Mouse (Mus musculus): Measurements from ENCODE around the gene Macf1.

The Macf1 gene

DNA sequence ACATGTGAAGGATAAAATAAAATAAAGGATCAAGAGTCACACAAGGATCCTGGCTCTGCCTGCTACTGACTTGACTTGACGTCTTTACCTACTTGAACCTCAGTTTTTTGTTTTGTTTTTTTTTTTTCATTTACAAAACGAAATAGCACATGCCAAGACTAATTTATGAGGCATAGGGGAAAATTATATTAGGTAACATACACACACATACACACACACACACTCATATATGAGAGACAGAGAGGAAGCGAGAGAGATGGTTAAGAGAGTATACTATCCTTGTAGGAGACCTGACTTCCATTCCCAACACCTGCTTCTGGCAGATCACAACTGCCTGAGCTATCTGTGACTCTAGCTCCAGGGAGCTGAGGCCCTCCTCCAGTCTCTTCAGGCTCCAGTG lies at the start of gene Macf1:
TSS of gene Macf1 (minus strand) at position 101 of the 400 bp plus-strand sequence.
- DNase-seq (ENCODE audit: low spot score in 2 of 2), result no peak

DNA sequence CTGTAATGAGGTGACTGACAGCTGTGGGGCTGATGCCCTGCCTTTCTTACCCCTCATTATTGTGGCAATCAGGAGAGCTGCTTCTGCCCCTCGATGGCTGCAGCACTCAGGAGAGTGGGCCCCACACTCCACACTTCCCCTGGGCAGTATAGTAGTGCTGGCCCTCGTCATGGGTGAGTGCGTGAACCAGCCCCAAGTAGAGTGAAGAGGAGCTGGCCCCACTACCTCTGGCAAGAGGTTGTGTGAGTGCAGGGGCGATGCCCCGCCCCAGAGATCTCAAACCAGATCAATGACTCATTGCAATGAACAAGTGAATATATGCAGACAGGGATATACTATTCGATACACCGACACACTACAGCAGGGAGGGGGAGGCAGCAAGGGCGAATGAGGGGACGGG lies 49.4 kb upstream of the Macf1 start:
- no peak for DNase-seq (ENCODE audit: low spot score in 2 of 2)

DNA sequence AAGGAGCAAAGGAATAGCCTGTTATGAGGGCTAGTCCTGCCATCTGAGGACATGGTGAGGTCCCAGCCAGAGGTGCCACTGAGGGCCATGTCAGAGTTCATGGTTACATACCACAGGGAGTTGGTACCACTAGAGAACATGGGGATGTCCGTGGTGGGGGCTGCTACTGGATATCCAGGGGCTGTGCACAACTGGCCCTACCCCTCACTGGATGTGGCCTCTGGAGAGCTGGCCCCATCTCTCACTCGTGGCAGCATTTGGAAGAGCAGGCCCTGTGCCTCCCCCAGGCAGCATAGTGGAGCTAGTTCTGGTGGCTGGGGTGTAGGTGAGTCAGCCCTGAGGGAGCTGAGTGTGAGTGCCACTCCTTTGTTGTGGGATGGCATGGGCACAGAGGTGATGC lies 48.8 kb upstream of the Macf1 start:
- no peak for DNase-seq (ENCODE audit: low spot score in 2 of 2)

DNA sequence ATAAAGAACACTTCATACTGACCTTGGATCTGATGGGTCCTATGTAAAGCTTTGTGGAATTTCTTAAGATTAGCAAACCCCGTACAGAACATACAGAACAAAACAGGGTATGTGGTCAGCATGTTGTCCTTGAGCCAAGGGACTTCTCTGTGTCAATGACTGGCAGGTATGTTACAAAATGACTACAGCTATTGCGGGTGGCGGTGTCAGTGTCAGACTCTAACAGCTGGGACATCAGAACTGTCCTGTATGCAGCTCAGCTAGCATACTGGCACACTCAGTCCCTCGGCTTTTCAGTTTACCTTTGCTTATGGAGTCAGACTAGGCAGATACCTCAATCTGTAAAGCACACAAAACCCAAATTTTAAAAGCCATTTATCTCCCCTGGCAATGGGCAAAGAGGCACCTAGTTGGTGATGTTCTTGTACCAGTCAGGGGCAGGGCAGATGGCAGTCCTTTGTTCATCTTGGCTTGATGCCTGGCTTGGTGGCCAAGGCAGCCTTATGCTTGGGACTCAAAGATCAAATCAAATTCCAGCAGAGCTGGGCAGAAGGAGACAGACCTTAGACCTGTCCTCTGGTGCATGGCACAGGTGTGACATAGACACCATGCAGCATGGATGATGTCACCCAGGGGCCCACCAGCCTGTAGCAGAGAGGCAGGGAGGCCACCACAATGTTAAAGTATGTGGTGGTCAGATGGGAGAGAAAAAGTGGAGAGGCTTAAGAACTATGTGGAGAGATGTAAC lies 48.2 kb upstream of the Macf1 start:
- no peak for DNase-seq (ENCODE audit: low spot score in 2 of 2)

DNA sequence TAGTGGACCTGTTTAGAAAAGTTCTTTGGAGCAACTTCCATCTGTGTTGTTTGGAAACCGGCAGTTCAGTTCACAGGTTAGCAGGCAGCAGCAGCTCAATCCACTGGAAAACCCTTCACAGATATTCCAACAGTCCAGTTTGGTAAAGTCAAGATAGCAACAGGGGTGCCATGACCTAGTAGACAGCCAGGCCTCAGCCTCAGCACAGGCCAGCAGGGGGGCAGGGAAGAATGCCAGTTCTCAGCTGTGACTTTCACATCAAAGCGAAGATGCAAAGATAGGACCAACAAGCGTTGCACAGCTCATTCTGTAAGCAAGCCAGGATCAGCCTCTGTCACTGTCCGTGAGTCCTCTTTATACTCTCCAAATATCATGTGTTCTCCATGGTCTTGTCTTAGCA lies 37.6 kb upstream of the Macf1 start:
- DNase-seq (ENCODE audit: low spot score in 2 of 2), result no peak

DNA sequence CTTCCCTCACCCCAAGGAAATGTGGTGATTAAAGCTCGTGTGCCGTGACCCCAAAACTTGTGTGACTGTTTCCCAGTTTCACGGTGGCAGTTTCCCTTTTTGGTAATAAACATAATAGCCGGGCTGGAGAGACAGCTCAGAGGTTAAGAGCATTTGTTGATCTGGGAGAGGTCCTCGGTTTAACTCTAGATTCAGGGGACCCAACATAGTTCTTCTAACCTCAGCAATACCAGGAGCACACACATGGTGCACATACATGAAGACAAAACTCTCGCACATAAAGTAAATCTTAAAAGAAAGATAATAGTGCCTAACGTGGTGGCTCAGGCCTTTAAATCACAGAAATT lies 34.2 kb upstream of the Macf1 start:
- DNase-seq (ENCODE audit: low spot score in 2 of 2), result no peak

DNA sequence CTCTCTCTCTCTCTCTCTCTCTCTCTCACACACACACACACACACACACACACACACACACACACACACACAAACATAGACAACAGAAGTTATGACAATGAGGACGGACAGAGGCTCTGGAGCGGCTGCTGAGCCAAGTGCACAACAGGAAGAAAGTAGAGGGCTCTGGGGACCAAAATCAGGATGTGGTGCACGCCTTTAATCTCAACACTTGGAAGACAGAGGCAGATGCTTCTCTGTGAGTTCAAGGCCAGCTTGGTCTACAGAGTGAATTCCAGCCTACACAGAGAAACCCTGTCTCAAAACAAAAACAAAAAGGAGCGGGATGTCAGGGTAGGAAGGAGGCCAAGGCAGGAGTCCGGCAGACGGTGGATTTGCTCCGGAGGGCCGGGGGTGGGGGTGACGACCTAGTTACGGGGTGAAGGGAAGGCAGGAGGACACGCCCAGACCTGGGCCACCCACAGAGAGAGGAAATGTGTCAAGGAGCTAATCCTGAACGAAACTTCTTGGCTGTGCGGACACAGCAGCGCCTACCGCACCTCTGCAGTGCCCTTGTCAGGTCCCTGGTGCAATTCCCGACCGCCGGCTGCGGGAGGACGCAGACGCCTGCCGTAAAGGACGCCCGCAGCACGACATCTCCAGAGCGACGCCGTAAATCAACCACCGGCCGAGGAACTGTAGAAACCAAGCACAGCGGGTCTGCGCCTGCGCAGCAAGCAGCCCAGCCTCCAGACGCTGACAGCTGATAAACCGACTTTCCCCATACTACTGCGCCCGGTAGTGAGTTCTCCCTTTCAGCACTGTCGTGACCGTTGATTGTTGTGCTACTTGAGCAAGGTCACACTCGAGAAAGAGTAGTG lies 33.6 kb upstream of the Macf1 start, which contains the start of gene Ndufs5:
TSS of gene Ndufs5 (minus strand) at position 629 of the 860 bp plus-strand sequence.
- peak; percentile 95 to 97 for DNase-seq (ENCODE audit: low spot score in 2 of 2)

DNA sequence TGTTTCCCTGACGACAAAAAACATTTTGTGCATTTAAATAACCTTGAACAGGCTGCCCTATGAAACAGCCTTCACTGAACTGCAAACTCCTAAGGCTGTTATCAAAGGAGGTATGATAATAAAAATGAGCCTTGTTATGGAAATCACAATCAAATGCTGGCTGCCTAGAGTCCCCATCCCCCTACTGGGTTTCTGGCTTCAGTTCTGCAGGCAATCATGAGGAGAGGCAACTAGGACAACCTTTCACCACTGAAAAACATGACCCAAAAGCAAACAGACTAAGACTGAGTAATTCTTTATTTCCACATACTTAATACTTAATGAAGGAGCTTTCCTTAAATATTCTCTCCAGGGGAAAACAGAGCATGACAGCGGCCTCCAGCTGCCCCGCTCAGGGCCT lies 28.3 kb upstream of the Macf1 start:
- no peak for DNase-seq (ENCODE audit: low spot score in 2 of 2)

DNA sequence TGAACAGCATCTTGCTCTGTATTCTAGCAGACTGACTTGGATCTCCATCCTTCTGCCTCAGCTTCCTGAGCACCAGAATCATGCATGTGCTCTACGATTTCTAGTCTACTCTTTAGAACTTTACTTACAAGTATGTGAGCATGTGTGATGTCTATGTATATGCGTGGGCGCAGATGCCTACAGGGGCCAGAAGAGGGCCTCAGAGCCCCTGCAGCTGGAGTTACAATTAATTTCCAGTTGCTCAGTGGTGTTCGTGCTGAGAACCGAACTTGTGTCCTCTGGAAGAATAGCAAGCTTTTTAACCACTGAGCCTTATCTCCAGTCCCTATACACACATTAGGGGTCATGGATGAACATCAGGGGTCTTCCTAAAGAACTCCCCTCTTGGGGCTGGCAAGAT lies 23.2 kb upstream of the Macf1 start:
- DNase-seq (ENCODE audit: low spot score in 2 of 2), result no peak

DNA sequence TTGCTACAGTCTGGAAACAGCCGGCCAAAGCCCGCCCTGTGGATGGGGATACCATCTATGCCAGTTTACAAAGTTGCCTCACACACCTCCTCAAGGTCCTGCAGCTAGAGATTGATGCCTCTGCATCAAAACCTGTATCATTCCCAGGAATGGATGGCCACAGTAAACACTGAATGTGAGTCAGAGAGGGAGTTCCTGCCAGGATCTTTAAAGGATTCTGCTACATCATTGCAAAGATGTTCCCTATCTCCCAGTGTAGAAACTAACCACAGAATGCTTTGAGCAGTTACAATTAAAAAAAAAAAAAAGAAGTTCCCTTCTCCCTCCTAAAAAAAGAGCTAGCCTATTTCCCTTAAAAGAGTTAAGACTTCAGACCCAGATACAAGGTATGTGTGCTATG lies 21.2 kb upstream of the Macf1 start:
- no peak for DNase-seq (ENCODE audit: low spot score in 2 of 2)

DNA sequence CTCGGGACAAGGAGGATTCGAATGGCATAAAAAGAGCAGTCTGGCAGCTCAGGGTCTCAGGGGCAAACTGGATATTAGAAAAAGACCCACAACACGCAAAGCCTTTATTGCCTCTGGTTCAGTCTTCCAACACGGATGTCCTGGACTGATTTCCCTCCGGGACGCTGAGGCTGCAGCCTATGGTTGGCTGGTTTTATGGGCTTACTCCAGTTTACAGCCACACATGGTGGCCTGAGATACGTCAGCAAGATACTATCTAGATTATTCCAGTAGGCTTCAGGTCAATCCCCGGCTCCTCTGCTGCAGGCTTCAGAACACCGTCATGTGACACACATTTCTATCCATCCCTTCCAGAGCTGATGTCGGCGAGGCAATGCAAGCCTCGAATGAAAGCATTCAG lies 9.2 kb upstream of the Macf1 start:
- DNase-seq (ENCODE audit: low spot score in 2 of 2), result no peak

DNA sequence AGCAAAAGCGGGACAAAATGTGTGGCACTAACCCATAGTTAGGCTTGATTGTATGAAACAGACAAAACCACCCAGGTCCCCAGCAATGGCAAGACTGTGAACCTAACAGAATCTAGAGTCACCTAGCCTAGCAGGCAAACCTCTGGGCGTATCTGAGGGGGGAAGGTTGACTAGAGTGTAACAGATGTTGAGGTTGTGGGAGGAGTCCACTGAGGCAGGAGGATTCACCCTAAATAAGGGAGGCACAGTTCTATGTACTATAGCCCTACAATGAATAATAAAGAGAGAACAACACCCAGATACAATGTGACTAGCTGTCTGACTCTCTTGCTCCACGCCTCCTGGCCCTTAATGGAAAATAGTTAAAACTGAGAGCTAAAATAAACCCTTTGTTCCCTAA lies 7.9 kb upstream of the Macf1 start:
- DNase-seq (ENCODE audit: low spot score in 2 of 2), result no peak

DNA sequence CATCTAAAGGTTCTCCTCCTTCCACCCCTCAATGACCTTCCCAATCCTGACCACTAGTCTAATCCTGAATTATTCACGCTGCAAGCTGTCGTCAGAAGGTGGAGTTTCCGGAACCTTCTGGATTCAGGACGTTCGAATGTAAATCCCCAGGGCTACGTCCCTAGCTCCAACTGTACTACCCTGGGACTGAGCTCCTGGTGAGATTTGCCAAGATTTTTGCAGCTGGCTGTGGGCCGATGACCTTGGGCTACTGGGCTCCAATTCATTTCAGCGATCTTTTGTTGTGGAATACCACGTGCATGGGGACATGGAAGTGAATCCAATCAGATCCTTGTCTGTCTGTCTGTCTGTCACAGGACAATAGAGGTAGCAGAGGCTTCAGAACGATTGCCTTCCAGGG lies 6.2 kb upstream of the Macf1 start:
- DNase-seq (ENCODE audit: low spot score in 2 of 2), result no peak

DNA sequence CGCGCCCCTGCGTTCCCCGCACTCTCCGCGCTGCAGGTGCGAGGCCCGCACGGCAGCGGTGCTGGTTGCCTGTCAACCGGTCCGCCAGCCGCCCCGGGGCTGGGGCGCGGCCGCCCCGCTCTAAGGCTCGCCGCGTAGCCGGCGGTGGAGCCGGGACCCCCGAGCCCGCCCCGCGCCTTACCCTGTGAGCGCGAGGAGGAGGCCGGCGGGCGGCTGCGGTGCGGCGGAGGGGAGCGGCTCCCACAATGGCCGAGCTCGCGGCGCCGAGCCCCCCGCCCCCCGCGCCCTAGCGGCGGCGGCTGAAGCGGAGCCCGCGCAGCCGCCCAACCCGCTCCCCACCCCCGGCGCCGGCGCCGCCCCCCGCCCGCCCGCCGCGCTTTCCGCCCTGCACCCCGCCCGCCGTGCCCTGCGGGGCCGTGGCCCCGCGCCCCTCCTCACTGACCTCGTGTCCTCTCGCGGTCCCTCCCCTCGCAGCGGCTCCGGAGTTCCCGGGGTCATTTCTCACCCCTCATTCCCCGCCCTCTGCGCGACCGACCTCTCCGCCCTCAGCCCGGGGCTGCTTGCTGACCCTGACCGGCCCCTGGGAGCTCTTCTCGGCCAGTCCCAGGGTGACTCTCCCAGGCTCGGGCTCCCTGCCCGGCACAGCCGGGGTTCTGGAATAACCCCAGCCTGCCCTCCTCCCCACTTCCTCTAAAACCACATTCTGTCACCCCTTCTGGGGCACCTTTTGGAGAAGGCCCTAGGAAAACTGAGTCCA lies 3.0 kb upstream of the Macf1 start:
- peak in 1 of 2 experiments; percentile 37 for DNase-seq (ENCODE audit: low spot score in 2 of 2)

DNA sequence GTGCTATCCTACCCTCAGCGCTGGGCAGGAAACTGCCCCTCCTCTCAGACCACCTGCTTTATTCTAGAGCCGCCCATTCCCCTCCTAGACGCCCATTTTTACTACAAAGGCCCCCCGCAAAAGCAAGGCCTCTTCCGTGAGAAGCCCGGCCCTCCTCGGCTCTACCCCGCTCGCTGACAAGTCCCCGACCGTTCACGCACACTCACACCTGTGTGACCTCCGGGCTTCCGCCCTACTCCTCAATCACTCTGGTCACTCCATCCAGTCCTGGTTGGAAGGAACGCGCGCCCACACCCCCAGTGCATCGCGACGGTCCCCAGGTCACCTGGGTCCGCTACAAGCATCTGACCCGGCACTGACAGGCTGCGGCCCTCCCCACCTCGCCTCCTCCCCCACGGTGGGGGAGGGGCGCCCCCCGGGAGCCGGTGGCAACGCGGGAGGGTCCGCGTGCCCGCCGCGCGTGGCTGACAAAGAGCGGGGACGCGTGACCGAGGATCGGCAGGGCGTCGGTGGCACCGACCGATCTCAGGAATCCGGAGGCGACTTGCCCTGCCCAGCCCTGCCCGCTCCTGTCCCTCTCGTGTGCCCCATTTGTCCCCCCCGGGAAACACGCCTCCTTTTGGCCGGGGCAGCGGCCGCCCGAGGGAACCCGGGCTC lies 2.3 kb upstream of the Macf1 start:
- DNase-seq (ENCODE audit: low spot score in 2 of 2), result peak in 1 of 2 experiments; percentile 40

DNA sequence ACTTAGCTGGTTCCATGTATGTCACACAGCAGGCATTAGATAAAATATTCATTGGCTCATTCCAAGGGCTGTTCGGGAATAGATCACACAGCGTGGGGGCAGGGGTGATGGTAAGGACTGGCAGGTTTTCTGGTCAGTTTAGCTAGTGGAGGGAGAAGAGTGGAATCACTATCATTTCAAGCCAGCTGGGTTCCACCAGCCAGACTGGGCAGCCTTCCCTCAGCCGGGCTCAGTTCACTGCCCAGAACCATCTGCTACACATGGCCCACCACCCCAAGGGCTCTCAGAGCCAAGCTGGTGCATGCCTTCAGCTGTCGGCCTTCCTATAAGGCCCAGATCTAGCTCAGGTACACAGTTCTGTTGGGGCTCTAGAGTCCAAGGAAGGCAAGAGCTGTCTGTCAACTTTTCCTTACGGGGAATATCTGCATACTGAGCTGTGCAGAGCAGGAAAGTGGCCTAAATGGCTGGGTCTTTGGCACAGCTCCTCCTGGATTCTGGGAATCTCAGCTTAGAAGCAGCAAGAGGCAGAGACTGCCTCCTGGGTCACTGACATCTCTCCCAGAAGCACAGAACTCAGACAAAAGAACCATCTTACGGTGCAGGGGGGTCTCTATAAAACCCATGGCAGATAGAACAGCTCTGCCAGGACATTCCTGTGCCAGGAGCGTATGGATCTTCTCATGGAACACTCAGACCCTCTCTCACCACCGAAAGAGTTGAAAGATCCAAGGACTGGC lies 1.5 kb upstream of the Macf1 start:
- peak in 1 of 2 experiments; percentile 26 for DNase-seq (ENCODE audit: low spot score in 2 of 2)

DNA sequence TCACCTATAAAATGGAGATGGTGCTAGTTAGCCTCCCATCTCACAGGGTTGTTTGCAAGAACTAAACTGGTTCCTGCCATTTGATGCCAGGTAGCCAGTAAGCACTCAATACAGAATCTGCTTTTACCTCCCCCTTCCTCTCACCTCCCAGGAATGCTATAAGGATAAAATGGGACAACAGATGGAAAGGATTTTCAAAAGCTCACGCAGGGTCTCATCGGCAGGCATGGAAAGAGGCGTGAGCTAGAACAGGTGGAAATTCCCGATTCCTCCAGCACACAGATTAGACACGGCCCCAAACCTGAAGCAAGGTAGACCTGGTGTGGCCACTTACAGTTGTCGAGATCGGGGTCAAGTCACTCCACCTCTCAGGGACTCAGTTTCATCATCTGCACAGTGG lies 886 bp upstream of the Macf1 start:
- DNase-seq (ENCODE audit: low spot score in 2 of 2), result no peak

DNA sequence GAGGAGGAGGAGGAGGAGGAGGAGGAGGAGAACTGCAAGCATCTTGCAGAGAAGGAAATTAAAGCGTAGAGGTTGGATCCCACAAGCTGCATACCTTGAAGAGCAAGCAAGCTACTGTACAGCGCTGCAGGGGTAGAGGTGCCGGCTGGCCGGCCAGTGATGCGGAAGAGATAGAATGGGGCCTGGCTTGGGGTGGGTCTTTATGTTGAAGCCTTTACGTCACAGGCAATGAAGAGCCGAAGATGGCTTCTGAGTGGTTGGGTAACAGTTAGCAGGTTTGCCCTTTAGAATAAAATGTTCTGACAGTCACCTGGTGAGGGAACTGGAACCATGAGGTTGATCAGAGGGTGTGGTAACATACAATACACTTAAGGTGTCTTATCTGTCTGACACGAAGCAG lies 1.9 kb downstream of the Macf1 start:
- no peak for DNase-seq (ENCODE audit: low spot score in 2 of 2)

DNA sequence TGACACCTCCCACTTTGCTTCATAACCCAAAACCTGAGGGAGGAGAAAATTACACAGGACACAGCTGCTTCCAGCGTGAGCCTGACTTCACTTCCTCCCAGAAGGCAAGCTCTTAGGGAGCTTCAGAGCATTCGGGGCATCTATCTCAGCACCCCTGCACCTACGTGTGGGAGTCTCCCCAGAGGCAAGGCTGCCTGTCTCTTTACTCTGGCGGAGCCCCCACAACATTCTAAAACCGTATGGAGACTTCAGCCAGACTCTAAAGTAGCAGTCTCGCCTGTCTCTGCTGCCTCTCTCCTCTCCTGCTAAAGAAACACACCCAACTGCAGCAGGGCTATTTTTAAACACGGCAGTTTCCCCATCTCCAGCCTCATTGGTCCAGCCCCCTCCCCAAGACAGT lies 3.2 kb downstream of the Macf1 start:
- peak; percentile 72 to 74 for DNase-seq (ENCODE audit: low spot score in 2 of 2)

DNA sequence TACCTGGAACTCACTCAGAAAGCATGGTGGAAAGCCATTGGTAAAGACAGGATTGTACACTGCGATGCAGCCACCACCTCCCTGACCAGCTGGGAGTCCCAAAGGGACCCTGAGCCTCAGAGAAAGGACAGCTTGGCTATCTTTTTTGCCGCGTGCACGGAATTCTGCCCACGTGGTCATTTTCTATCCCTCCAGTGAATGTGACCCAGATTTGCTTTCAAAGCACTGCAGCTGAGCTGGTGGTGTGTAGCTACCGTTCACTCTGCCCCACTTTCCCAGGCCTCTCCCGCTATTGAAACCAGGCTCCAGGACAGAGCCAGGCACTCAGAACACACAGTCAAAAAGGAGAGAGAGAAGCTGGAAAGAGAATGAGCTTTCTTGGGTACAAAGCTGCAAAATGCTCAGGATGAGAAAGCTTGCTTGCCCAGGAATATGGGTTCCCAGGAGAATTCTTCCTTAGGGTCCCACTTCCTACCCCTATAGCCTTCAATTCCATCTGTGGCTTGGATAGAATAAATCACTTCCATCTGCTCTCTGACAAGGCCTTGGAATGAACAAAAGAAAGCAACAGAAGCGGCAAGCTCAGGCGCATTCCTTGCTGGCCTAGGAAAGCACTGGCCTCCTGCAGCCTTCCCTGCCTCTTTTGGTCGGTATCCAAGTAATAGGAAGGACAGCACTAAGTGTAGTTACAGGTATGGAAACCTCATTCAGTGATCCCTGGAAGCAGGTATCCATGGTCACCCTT lies 6.9 kb downstream of the Macf1 start:
- DNase-seq (ENCODE audit: low spot score in 2 of 2), result peak; percentile 71 to 81
